Mouse (Mus musculus) cerebellum, postnatal 10 days (tissue): ENCODE data around the gene Galc.
A peak's percentile ranks its signal among the peaks of the same experiment; 100 is the strongest.

Source experiments
- DNase-seq, 2 experiments: peaks; one replicate each; pipeline ENCODE4 v3.0.0; 2021; ENCODE audit warnings: mixed read lengths in 2 of 2

The Galc gene

DNA sequence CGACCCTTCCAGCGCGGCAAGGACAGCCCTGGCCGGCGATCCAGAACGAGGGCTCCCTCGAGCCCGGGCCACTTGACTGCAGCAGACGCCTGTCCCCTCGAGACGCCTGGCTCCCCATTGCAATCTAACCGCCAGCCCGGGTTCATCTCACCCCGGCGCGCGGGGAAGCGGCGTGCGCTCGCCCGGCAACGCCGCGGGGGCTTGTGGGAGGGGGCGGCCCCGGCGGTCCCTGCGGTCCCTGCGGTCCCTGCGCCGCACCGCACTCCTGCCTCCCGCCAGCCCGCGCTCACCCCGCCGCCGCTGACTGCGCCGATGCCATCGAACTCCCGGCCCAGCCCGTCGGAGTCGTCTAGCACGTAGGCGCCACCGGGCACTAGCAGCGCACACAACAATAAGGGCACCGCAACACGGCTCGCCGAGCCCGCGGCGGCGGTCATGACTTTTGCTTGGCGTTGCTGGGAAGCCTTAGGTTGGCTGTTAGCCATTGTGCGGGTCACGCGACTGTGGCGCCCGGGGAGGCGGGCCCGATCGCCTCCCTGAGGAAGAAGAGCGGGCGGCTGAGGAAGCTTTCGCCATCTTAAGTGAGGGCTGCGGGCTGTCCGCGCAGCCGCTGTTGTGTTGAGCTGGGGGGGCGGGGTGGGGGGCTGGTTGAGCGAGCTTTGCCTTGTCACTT is at the start of gene Galc:
Gene Galc (minus strand): TSS at position 615 of the 673 bp plus-strand sequence.
- DNase-seq = peak; percentile 91 to 93

DNA sequence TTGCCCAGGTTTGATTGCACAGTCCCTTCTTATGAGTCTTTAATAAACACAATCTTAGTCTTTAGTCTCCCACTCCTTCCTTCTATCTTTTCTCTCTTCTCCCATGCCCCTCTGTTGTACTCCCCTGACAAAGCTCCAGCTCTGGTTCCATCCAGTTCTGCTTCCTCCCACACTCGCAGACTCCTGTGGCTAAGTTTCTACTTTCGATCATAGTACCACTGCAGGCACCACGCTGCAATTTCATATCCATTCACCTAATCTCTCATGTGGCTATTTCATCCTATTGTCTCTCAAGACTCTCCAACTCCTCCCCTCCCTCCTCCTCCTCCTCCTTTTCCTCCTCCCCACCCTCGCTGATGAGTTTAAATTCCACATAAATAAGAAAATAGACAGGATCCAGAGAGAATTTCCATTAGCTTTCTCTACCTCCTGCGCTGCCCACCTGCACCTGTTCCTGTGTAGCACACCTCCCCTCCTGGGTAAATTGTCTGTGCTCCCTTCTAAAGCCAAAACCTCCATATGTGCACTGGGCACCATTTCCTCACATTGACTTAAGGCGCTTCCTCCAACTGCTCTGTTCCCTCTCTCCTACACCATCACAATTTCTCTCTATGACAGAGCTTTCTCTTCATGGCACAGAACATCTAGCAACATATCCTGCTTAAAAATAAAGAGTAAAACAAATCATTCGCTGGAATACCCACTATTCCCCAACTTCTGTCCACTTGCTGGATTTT is 48.1 kb upstream of the Galc start:
- peak; percentile 69 to 77 for DNase-seq

DNA sequence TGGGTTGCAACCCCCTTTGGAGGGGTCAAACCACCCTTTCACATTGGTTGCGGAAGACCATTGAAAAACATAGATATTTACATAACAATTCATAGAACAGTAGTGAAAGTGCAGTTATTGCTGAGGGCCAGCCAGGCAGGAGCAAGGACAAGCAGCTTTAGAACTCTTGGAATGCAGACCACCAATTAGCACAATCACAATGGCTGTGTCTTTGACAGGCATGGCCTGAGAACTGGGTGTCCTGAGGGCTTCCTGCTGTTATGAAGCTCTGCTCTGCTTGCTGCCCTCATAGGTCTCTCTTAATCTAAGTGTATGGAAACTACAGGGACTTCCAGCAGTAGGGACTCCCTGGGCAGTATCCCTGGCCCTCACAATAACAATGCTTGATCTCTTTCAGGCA is 43.8 kb upstream of the Galc start:
- no peak for DNase-seq

DNA sequence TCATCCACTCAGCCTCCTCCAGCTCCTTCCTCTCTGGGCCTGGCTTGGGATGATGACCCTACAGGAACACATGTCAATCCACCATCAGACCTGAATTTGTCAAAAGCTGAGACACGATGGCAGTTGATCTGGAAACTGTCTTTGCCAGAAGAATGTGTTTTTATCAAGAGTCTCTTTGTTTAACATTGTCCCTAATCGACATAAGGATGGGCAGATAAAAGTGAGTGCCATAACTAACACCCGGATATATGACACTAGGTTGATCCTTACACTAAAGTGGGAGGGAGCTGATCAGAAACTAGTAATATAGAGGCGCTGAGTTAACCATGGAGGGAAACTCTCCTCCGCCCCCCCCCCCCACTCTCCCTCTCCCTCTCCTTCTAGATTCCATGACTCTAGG is 42.7 kb upstream of the Galc start:
- DNase-seq = no peak

DNA sequence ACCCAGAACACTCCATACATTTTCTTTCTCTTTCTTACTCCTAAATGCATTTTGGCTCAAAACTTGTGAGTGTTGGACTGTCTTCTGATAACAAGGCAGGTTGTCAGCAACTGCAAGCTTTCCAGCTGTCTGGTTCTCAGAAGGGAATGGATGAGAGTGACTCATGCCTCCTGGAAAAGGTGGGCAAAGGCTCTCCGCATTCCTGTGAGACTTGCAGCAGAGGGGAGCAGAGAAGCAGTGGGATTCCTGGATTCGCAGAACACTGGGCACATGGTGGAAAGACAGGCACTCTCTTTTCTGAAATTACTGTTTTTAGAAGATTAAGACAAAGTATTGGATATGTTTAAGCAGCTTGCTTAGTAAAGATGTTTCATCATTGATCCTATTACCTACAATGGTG is 35.0 kb upstream of the Galc start:
- no peak for DNase-seq

DNA sequence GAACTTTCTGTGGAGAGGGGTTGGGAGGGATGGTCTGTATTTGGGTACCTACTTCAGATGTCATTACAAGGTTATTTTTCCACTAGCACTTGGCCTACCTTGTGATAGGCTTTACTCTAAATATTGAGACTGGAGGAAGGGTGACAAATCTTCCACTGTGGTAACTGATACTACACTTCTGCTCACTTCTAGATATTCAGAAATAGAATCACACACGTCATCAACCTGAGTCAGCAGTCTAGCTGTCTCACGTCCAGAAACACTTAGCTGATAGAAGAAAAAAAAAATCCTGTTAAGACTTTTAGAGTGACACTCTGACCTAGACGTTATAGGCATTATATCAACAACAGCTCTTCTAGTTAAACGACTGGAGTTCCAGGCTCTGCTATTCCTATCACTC is 33.0 kb upstream of the Galc start:
- DNase-seq = no peak

DNA sequence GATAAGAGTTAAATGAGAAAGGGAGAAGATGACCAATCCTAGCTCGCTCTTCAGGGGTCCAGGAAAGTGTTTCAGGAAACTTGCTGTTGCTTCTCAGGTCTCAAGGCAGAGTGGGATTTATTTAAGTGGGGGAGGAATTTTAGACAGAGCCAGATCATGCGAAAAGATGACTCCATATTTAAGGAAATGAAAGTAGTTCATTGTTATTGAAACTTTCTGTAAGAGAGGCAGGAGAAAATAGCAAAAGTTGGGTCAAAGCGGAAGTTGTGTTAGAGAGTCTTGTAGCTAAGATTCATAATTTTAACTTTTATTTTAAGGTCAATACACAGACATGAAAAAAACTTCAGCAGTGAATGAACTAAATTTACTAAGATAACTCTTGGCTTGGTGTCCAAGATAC is 31.2 kb upstream of the Galc start:
- DNase-seq = no peak

DNA sequence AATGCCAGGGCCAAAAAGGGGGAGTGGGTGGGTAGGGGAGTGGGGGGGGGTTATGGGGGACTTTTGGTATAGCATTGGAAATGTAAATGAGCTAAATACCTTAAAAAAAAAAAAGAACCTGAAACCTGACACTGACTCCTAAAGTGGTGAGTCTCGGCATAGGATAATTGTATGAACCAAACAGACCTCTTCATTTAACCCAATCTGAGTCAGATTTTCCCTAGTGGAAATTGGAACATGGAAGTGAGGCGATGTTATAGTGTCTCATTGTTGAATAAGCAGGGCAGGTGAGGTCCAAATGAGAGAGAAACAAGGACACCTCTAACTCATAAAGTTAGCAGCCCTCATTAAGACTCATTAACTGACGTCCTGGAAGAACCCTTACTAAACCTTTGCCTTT is 25.2 kb upstream of the Galc start:
- no peak for DNase-seq

DNA sequence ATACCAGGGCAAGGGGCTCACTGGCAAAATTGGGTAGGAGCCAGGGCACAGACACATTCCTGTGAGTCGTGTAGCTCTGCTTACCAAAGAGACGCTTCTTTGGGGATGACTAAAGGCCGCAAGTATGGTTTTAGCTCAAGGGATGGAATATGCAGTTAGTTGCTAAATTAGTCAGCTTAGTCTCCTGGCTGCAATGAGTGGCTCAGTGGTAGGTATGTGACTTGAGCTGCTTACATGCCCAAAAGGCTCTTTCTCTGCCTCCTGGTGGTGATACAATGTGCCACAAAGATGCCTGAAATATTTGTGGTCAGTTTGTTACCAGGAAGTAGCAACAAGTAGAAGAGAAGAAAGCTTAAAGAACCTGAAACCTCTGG is 24.2 kb upstream of the Galc start:
- no peak for DNase-seq

DNA sequence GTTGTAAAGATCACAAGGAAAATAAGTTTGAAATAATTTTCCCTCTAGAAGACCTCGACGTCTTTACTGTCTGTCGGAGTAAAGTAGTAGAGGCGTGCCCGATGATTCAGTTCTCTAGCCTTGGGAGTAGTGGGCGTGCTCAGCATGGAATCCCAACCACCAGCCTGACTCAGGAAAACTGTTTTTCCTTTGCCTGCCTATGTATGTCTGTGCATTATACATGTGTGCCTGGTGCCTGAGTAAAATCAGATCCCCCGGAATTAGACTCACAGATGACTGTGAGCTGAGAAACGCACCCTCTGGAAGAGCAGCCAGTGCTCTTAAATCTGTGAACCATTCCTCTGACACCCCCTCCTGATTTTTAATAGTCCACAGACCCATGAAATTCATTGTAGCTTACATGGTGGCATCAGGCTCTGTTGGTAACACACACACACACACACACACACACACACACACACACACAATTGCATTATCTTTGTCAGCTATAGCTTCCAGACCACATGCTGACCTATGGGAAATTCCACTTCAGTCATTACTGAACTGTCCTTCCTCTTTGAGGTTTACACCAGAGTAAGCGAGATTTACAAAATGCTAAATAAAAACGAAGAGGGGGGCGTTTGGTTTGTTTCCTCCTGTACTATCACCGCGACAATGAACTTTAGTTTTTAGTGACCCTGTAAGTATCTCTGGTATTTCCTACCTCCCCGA is 23.7 kb upstream of the Galc start:
- DNase-seq = no peak

DNA sequence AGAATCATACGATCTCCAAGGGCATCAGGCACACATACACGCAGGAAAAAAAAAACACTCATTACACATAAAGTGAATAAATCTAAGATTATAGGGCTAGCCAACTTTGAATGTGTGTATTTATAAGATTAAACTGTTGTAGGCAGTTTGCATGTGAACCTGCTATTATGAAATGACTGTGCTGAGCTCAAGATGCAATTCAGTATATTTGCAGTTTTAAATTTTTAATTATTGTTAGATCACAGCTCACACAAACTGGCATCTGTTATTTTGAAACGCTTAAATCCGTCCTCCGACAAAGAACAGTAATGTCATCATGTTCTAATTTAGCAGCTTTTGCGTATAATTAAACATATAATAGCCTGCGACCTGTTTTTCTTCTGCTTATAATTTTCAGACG is 21.7 kb upstream of the Galc start:
- no peak for DNase-seq

DNA sequence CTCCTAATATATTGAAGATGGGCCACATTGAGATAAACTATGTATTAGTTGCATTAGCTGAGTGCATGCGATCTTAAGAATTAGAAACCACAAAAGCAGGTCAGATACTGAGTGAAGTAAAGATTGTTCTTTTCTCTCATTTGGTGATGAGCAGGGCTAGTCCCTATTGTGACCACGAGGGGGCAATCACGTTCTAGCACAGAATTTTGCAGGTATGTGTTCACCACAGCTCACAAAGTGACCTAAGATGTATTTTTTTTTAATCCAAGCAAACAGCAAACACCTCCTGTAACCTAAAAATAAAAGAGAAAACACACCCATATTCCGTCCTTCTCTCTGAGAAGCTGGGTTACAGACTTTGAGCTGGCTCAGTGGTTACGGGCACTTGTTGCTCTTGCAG is 21.3 kb upstream of the Galc start:
- peak; percentile 86 to 90 for DNase-seq

DNA sequence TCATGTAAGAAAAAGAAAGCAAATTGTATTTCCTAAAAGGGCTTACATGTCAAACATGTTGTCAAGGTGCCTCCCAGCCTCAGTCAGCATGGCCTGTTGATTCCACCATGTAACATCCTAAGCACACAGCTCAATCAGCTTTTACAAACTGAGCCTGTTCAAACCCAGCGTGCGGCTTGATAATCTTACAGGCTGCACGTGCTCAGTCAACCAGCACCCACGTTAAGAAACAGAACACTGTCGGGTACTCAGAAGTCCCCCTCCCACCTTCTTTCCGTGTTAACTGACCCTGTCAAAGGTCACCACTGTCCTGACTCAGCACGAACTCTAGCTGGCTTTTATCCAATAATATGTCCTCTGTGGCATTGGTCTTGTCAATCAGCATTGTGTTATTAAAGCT is 13.2 kb upstream of the Galc start:
- DNase-seq = no peak

DNA sequence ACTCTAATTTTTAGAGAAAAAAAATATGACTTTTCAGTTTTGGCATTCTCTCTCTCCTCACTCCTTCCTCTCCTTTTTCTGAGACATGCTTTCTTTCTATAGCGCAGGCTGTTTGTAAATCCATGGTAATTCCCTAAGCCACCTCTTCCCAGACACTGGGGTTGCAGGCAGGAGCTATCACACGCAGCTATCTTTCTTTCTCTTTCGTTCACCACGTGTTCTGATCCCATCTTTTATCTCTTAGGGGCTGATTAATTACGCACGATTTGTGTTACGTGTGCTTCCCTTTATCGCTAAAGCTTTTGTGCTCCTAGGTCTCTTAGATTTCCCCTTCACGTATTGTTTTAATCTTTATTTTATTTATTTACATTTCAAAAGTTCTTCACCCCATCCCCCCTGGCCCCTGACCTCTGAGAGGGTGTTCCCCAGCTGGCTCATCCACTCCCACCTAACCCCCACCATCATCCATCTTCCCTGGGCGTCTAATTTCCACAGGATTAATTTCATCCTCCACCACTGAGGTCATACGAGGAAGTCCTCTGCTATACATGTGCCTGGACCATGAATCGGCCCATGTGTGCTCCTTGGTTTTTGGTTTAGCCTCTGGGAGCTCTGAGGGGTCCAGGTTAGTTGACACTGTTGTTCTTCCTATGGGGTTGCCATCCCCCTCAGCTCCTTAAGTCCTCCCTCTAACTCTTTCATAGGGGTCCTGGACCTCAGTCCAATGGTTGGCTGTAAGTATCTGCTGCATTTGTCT is 11.7 kb upstream of the Galc start:
- no peak for DNase-seq

DNA sequence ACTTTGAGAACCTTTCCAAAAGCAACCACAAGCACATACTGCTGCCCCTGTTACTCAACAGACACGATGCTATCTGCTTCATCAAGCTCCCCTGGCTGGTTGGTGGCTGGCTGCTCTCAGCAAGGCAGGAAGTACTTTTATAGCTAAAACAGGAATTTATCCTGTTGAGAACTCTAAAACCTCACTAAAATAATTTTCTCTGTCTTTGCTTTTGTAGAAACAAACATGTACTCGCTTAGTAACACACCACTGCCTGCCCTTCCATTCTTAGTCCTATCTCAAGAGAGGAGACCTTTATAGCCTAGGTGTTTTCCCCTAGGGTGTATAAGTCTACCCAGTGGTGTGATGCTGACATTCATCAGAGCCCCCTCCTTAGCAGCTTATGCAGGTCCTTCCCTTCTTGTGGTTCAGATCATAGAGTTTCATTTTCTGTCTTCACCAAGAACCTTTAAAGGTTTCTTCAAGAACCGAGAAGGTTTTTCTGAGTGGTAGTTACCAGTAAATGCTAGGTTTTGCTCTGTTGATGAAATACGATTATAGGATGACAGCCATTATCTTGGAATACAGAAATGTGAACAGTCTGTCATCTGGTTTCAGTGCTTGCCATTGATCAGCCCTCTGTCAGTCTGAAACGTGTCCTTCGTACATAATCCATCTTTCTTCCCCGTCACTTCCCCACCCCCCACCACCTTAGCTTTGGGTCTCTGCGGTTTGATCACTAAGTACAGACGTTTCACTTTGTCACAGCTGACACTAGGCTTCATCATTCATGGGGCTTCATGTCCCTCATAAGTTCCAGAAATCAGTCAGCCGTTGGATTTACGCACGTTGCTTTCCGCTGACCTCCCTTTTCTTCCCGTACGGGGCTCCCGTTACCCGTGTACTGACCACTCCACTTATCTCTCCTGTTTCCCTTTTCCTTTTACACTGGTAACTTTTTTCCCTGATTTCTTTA is 10.8 kb upstream of the Galc start:
- no peak for DNase-seq

DNA sequence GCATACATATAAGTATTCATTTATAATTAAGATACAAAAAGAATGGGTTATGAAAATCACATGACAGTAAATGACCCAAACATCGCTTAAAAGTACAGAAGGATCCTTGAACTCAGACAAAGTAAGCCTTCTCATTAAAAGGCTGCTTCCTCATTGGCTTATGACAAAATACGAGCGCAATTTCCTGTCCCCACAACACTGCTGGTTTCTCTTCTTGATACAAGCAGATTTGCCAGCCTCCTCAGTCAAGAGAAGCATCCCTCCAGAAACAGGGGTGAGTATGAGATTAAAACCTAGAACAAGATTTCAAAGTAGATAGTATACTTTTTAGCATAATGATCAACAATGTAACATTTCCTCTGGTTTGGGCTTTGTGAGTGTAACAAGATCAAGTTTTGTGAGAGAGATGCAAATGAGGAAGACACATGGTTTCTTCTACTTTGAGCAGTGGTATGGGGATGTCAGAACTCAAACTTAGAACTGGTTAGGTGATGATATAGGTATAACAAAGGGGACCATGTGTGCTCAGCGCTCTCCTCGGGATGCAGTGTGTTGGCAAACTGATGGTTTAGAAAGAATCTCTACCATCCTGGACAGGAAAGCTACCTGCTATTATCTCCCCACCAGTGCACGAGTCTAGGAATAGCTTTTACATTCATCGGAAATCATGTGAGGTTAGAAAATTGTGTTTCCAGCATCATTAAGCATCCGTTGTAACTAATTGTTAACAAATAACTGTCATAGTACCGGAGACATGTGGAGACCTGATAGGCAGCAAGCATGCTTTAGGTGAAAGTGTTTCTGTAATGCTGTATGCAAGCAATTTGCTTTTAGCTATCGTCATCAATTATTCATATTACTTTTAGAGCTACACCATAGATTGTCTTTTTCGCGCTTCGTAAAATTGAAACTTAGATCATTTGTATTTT is 9.4 kb upstream of the Galc start, which contains the start of gene Gpr65:
Gene Gpr65 (plus strand): TSS at position 195 of the 929 bp plus-strand sequence.
- DNase-seq = no peak

DNA sequence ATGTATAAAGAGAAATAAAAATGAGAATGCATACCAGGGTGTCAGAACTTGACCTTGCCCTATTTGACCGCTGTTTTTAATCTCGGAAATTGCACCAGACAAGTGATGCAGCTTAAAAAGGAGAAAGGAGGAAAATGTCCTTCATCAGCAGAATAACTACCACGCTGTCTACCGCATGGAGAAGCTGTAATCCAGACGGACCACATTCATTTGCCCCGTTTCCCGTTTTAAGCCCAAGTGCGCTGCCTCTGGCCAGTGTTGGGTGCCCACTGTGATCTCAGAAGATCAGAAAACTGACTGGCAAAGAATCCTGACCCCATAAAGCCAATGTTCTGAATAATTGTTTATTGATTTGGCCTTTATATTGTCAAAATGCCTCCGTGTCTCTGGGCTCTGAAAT is 6.4 kb upstream of the Galc start:
- DNase-seq = no peak

DNA sequence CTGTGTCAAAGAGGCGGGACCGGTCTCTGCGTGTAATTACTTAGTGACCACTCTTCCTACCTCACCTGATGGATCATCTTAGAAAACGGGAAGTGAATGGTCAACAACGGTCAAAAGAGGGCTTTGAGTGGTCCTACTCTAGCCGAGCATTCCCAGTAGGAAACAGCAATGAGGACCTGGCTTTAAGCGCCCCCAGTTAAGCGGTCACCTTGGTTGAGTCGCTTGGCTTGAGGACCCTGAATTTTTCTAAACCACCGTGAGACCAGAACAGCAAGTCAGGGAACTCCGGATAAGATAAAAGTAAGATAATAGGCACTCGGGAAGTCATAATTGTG is 226 bp upstream of the Galc start:
- DNase-seq = no peak

DNA sequence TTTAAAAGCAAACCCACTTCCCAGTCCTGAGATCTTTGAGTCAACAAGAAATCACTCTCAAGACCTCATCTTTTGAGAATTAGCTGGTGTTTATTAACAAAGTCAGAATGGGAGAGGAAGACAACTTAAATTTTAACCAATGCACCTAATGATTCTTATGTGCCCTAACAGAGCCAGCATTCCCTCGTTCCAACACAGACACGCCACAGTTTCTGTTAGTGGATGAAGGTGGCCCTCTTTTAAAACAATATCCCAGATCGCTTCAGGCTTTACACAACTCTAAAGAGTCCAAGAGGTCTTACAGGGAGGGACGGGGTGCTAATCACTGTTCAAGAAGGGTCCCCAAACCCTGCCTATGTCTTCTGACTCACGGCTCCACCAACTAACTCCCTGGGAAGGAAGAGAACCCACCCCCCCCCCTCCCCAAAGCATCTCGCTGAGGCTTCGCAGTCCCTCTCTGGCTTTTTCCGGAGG is 851 bp downstream of the Galc start:
- peak in 1 of 2 experiments; percentile 12 for DNase-seq

DNA sequence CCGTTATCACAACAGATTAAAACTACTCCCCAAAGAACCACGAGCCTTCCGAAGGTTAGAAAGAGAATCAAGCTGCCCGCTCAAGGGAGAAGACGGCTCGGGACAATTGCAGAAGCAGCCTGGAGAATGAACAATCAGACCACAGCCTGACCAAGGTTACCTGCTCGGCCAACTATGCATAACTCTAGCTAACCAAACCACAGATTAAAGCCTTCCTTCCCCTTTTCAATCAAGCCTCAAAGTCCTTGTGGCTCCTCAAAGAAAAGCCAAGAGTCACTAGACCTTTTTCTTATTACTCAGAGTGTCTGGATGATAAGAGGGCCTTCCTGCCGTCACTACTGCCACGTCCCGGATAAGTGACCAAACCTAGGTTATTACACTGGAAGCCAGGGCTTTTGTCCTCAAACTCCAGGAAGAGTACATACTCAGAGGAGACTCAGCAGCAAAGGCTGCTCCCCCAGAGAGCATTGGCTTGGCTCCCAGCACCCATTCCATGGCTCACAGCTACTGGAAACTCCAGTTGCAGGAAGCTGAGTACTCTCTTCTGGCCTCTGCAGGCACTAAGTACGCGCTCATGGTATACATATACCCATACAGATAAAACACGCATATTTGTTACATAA is 3.8 kb downstream of the Galc start:
- DNase-seq = no peak
